Mouse (Mus musculus) kidney, adult 2 months (tissue): ENCODE measurements around the gene Irf2.

Experiments used
- CTCF ChIP-seq: fragments of 200-500 bp; conservative IDR thresholded peaks from 2 replicates; pipeline ENCODE4 v1.5.1; 2011; ENCODE audit warnings: low read depth, mild to moderate bottlenecking, control low read depth, low read length, moderate library complexity, mixed read lengths; ENCODE audit not compliant: insufficient read depth, insufficient read length
- POLR2A ChIP-seq: fragments of 200-500 bp; IDR thresholded peaks from one replicate; pipeline ENCODE4 v1.6.1; 2011; ENCODE audit warnings: low read depth, low read length, control low read depth

- TF ChIP-seq CTCF (no peak), POLR2A (no peak)
These were observed 34.4 kb upstream of the Irf2 start for GRCm38 (mm10) chr8:46705145-46705544.
